Comparison of ENCODE assay signal across 17 mouse cellular contexts in genomic region chr17:69067937-69068739, GRCm38 (mm10). TPM values are rescaled to one million over a fixed set of nuclear protein-coding genes. Genes with fewer than 3 reads are reported as not detected.
DNase-seq lines count a peak whose midpoint lies in the region; ATAC-seq and TF ChIP-seq lines count a peak whose summit lies in the region.
"Had no signal": no experiment of that assay in that cellular context is flagged by ENCODE, and none has a peak within 500 bp of the region (broad histone marks: within the 10 kb centered on the region; RNA-seq: fewer than 3 reads in every experiment).

No protein-coding gene starts in this region.

- H3K9ac ChIP-seq in kidney, postnatal 0 days (ENCODE audit: low read depth, low read length), result no peak overlapping the region
- H3K9ac ChIP-seq in intestine, embryonic 15.5 days, result no peak overlapping the region
- H3K9ac ChIP-seq: embryonic facial prominence, embryonic 12.5 days; heart, embryonic 15.5 days had no signal

- no peak; the same call in 1 of the 2 replicates for ATAC-seq in kidney, postnatal 0 days (replicated peaks; ENCODE audit: low FRiP score, low read depth)
- ATAC-seq in intestine, embryonic 15.5 days, result peak; percentile 86
- ATAC-seq: forebrain, embryonic 16.5 days had no signal

- no peaks in the 10 kb centered on the region for H3K9me3 ChIP-seq in kidney, postnatal 0 days (replicated peaks; ENCODE audit: low read length)
- H3K9me3 ChIP-seq in intestine, embryonic 15.5 days, result no peaks in the 10 kb centered on the region
- H3K9me3 ChIP-seq: embryonic facial prominence, embryonic 12.5 days; heart, embryonic 15.5 days had no signal

- H3K4me3 ChIP-seq in kidney, postnatal 0 days (replicated peaks; ENCODE audit: low read depth, low read length), result no peak overlapping the region
- no peak overlapping the region for H3K4me3 ChIP-seq in intestine, embryonic 15.5 days (replicated peaks)
- H3K4me3 ChIP-seq: embryonic facial prominence, embryonic 12.5 days; heart, adult 2 months; heart, embryonic 15.5 days had no signal

- peak; percentile 10 for DNase-seq in kidney, adult 11 months
- DNase-seq in kidney, postnatal 25 days, result no peak
- DNase-seq in kidney, postnatal 0 days (ENCODE audit: low spot score), result peak; percentile 20
- no peak for DNase-seq in kidney, postnatal 4 days
- DNase-seq in yolk sac, embryonic 10.5 days (ENCODE audit: low spot score), result peak; percentile 74
- no peak for DNase-seq in retina, postnatal 1 day
- DNase-seq: adrenal gland, postnatal 10 days; cerebellum, adult 11-12 months; cerebellum, adult 9-10 months; cerebellum, postnatal 25 days; gastrocnemius, postnatal 10 days; heart, adult 2 months had no signal

- no peaks in the 10 kb centered on the region for H3K4me1 ChIP-seq in kidney, postnatal 0 days (replicated peaks; ENCODE audit: insufficient read depth, low read length)
- no peaks in the 10 kb centered on the region for H3K4me1 ChIP-seq in intestine, embryonic 15.5 days (replicated peaks)
- H3K4me1 ChIP-seq: embryonic facial prominence, embryonic 12.5 days; heart, embryonic 15.5 days had no signal

- TF ChIP-seq CTCF in kidney, postnatal 0 days (IDR thresholded peaks at IDR 0.05; ENCODE audit: low read depth), result no peak

- 42% methylated on average over 11 of the region's 11 CpGs for WGBS in kidney, postnatal 0 days
- WGBS in intestine, embryonic 15.5 days, result 34% methylated on average over 11 of the region's 11 CpGs

- H3K27ac ChIP-seq in kidney, postnatal 0 days, result no peak overlapping the region
- peak overlapping the region; percentile 46 for H3K27ac ChIP-seq in intestine, embryonic 15.5 days
- H3K27ac ChIP-seq: embryonic facial prominence, embryonic 12.5 days; heart, adult 2 months; heart, embryonic 15.5 days had no signal

- H3K36me3 ChIP-seq in kidney, postnatal 0 days (ENCODE audit: insufficient read depth, low read length), result no peaks in the 10 kb centered on the region
- H3K36me3 ChIP-seq in intestine, embryonic 15.5 days, result no peaks in the 10 kb centered on the region
- H3K36me3 ChIP-seq: embryonic facial prominence, embryonic 12.5 days; heart, embryonic 15.5 days had no signal

- H3K27me3 ChIP-seq in kidney, postnatal 0 days (ENCODE audit: insufficient read depth, low read length), result no peaks in the 10 kb centered on the region
- no peaks in the 10 kb centered on the region for H3K27me3 ChIP-seq in intestine, embryonic 15.5 days (replicated peaks)
- H3K27me3 ChIP-seq: embryonic facial prominence, embryonic 12.5 days had no signal

- no peak overlapping the region for H3K4me2 ChIP-seq in kidney, postnatal 0 days (ENCODE audit: low read length)
- H3K4me2 ChIP-seq in intestine, embryonic 15.5 days (replicated peaks), result peak overlapping the region; percentile 29
- H3K4me2 ChIP-seq: embryonic facial prominence, embryonic 12.5 days; heart, embryonic 11.5 days; heart, embryonic 15.5 days had no signal

RNA-seq across cellular contexts. Expression of gene Epb41l3, which starts 7.3 kb away (rescaled TPM):
- polyA plus RNA-seq in kidney, postnatal 0 days (2015; fragmentation: Nextera tagmentation; extraction: Ambion mirVana), result 13.3 and 14.0 TPM in 2 replicates
- 118 and 131 TPM in 2 replicates for polyA plus RNA-seq in intestine, embryonic 15.5 days (2015; fragmentation: Nextera tagmentation; extraction: Ambion mirVana)

Comparison
In these comparisons a context has a peak if more than half of its experiments do, and no peak if none do; other contexts are left out.
1. DNase-seq: peak in kidney, adult 11 months (single experiment), kidney, postnatal 0 days (single experiment) and yolk sac, embryonic 10.5 days (single experiment); none in kidney, postnatal 25 days (0 of 2), kidney, postnatal 4 days (0 of 2) and retina, postnatal 1 day (single experiment).